Mouse (Mus musculus) stomach, embryonic 14.5 days (tissue): Measurements from ENCODE around the gene Pidd1. TPM values are rescaled to one million over a fixed set of nuclear protein-coding genes. Genes with fewer than 3 reads are reported as not detected.
A peak's percentile ranks its signal among the peaks of the same experiment; 100 is the strongest.

ENCODE experiments used
- ATAC-seq: fragments of 200-750 bp; cut with Nextera tagmentation; 2 replicates; pipeline ENCODE4 v1.8.0; 2017; ENCODE audit warnings: low read depth, moderate TSS enrichment; ENCODE audit not compliant: insufficient number of reproducible peaks, insufficient read depth, low FRiP score
- H3K27ac ChIP-seq: fragments of 300-500 bp; sonication (generic); 2 replicates; pipeline ENCODE4 v1.5.1; 2014; ENCODE audit warnings: mild to moderate bottlenecking, low read length, moderate library complexity, mixed read lengths
- H3K27me3 ChIP-seq: fragments of 300-500 bp; sonication (generic); 2 replicates; pipeline ENCODE4 v1.6.1; 2014; ENCODE audit warnings: low read length, control low read depth, mixed read lengths; ENCODE audit not compliant: control insufficient read depth, insufficient read depth
- H3K36me3 ChIP-seq: fragments of 300-500 bp; sonication (generic); 2 replicates; pipeline ENCODE4 v1.6.1; 2014; ENCODE audit warnings: mild to moderate bottlenecking, control low read depth, low read length, moderate library complexity, mixed read lengths; ENCODE audit not compliant: control insufficient read depth, insufficient read depth
- H3K4me1 ChIP-seq: fragments of 300-500 bp; sonication (generic); 2 replicates; pipeline ENCODE4 v1.6.1; 2014; ENCODE audit warnings: low read length, control low read depth, mixed read lengths; ENCODE audit not compliant: control insufficient read depth, insufficient read depth
- H3K4me2 ChIP-seq: fragments of 300-500 bp; sonication (generic); replicated peaks from 2 replicates; pipeline ENCODE4 v1.6.1; 2014; ENCODE audit warnings: low read depth, low read length, control low read depth
- H3K4me3 ChIP-seq: fragments of 300-500 bp; sonication (generic); 2 replicates; pipeline ENCODE4 v1.5.1; 2014; ENCODE audit warnings: low read depth, low read length, control low read depth
- H3K9ac ChIP-seq: fragments of 300-500 bp; sonication (generic); replicated peaks from 2 replicates; pipeline ENCODE4 v1.6.1; 2014; ENCODE audit warnings: low read depth, mild to moderate bottlenecking, control low read depth, low read length, moderate library complexity, mixed read lengths
- H3K9me3 ChIP-seq: fragments of 300-500 bp; sonication (generic); 2 replicates; pipeline ENCODE4 v1.6.1; 2016; ENCODE audit warnings: low read depth, low read length, control low read depth; ENCODE audit not compliant: control insufficient read depth
- WGBS: fragments of 180-500 bp; shearing (Covaris S2); extraction: QIAGEN DNeasy Blood & Tissue Kit; methylation state at CpG from one replicate; pipeline ENCODE4 v1.1.7; 2014; 5-methylcytosine and 5-hydroxymethylcytosine counted together
- polyA plus RNA-seq: library from polyadenylated mRNA; unstranded; fragments of >200 nt; fragmentation: Nextera tagmentation; extraction: Ambion mirVana; gene quantifications from 2 replicates; pipeline ENCODE4 v1.2.1, GENCODE M21; 2014

Pidd1 gene
- polyA plus RNA-seq, 1 experiment from 2014 or later: 8.5 TPM

DNA sequence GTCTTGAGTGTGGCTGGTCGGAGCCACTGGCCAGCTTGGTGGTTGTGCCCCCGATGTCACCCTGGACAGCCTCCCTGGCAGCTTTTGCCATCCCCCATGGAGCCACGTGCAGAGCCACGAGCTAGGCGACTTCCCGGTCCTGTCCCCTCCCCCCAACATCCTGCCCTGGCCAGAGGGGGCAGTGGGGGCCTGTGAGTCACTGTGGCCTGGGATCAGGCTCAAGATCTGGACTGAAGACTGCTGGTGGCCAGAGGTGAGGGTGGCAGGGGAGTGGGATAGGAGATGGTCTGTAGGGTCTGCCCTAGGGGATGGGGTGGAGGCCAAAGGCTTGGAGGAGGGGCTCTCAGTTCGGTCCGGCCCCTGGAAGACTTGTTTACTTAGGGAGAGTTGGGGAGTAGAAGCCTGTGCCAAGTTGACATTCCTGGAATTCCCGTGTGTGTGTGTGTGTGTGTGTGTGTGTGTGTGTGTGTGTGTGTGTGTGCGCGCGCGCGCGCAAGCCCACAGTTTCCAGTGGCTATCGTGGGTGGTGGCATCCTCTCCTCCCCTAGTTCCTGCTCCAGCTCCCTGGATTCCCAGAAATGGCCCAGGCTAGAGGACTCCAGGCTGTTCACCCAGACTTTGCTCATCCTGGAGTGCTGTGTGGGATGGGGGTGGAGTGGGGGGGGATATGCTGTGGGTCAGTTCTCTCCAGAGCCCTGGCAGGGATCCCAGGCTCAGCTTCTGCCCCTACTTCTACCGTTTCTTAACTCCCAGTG lies 32.6 kb upstream of the Pidd1 start:
- ATAC-seq: peak; percentile 74
- H3K4me2 ChIP-seq: peak overlapping the region; percentile 88
- H3K4me3 ChIP-seq: peak overlapping the region; percentile 75
- H3K4me1 ChIP-seq: peaks cover 27% of the 10 kb centered on the region
- peaks cover 13% of the 10 kb centered on the region for H3K36me3 ChIP-seq
- H3K9ac ChIP-seq: peak overlapping the region; percentile 76; the same call in 1 of the 2 replicates
- H3K9me3 ChIP-seq: no peaks in the 10 kb centered on the region
- no peaks in the 10 kb centered on the region for H3K27me3 ChIP-seq
- under 1% methylated on average over 17 of the region's 17 CpGs for WGBS
- peak overlapping the region; percentile 95 for H3K27ac ChIP-seq

DNA sequence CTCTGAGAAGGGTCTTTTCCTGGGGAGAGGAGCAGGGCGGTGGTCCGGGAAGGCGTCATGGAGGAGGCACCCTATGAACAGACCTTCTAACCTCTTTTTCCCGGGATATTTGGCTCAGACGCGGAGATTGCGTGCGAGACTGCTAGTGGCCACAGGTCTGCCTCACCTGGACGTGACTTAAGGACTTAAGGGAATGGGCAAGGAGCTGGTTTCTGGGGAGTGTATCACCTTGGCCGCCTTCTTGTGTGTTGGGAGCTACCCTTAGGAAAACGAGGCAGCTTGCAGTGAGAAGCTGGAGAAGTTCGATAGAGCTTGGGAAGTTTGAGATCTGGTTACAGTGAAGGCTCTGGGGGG lies 32.0 kb upstream of the Pidd1 start:
- 1% methylated on average over 12 of the region's 12 CpGs for WGBS
- Histone ChIP-seq H3K4me2 (peak overlapping the region; percentile 88), H3K4me3 (peak overlapping the region; percentile 75), H3K36me3 (peaks cover 19% of the 10 kb centered on the region), H3K9ac (peak overlapping the region; percentile 76), H3K27me3 (no peaks in the 10 kb centered on the region), H3K9me3 (no peaks in the 10 kb centered on the region), H3K4me1 (peaks cover 27% of the 10 kb centered on the region), H3K27ac (peak overlapping the region; percentile 95)
- ATAC-seq: no peak

DNA sequence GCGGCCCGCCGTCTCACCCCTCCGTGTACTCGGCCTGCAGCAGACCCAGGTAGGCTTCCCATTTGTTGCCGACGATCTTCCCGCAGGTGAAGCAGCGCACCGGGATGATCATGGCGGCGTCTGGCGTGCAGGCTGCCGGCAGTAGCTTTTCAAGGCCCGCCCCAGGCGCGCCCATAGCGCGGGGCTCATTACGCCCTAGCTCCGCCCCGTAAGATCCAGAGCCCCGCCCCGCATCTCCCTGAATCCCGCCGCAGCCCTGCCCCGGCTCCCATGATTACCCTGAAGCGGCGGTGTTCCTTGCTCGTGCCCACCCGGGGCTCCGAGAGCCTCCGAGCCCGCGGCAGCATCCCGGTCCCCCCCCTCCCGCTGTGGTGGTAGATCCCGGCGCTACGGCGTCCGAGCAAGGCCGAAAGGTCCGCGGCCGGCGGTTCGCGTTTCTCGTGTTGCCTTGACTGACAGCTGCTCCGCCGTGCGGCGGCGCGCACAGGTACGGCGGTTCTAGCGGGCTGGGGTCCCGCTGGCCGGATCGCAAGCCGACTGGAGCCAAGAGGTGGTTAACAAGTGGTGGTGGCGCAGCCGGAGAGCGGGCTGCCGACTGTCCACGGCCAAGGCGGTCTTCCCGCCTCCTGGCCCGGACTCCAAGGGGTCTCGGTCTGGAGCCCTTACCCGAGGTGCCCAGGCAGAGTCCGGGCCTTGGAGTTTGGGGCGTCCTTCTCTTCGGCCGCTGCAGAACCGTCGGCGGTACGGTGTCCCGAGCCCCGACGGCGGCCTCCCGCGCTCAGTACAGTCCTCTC lies 31.4 kb upstream of the Pidd1 start, which contains the start of the genes Polr2l and Tspan4:
TSS of gene Polr2l (minus strand) at position 122 of the 794 bp plus-strand sequence.
TSS of gene Tspan4 (plus strand) at position 230 of the 794 bp plus-strand sequence.
- Histone ChIP-seq H3K9ac (peak within 1 kb of the TSS; percentile 76), H3K27ac (peak within 1 kb of the TSS; percentile 95), H3K9me3 (no peaks in the 10 kb centered on the region), H3K4me3 (peak within 1 kb of the TSS; percentile 75), H3K27me3 (no peaks in the 10 kb centered on the region), H3K4me1 (peaks cover 27% of the 10 kb centered on the region), H3K4me2 (peak within 1 kb of the TSS; percentile 88), H3K36me3 (peaks cover 25% of the 10 kb centered on the region)
- under 1% methylated on average over 80 of the region's 87 CpGs for WGBS
- peak; percentile 69 for ATAC-seq

DNA sequence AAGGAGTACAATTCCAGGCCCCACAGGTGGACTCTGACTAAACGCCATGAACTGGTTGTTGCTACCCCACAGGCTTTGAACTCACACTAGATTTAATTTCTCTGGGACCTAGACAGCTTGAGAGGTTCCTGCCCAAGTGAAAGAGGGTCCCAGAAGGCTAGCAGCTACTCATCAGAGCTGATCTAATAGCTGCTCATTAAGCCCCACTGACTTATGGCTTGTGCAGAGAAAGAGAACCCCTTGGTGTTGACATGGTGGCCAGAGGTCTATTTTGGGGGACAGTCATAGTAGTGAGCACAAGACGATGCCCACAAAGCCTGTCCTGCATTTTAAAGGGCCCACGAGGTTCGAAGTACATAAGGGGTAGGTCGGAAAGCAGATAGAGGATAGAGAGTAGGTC lies 30.3 kb upstream of the Pidd1 start:
- 12% methylated on average over 5 of the region's 5 CpGs for WGBS
- Histone ChIP-seq H3K9me3 (no peaks in the 10 kb centered on the region), H3K4me1 (peaks cover 31% of the 10 kb centered on the region), H3K27me3 (no peaks in the 10 kb centered on the region), H3K36me3 (peaks cover 31% of the 10 kb centered on the region), H3K27ac (no peak overlapping the region; the same call in 1 of the 2 replicates), H3K9ac (peak overlapping the region; percentile 76), H3K4me3 (peak overlapping the region; percentile 75), H3K4me2 (peak overlapping the region; percentile 88)
- ATAC-seq: no peak

DNA sequence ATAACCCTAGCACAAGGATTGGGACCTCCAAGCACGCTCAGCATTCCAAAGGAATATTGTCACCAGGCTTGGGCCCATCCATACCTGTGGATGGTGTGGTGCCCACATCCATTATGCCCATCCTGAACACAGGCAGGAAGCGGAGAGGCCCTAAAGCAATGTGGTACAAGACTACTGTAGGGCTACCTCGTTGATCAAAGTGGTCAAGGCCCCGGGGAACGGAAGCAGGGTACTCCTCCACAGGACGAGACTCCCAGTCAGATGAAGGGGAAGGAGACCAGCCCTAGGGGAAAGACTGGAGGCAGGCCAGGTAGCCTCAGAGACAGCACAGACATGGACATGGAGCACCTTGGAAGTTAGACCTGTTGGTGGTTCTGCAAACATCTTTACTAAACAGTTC lies 28.9 kb upstream of the Pidd1 start:
- no peaks in the 10 kb centered on the region for H3K9me3 ChIP-seq
- no peaks in the 10 kb centered on the region for H3K27me3 ChIP-seq
- no peak overlapping the region for H3K4me3 ChIP-seq
- no peak overlapping the region for H3K4me2 ChIP-seq
- H3K4me1 ChIP-seq: peaks cover 36% of the 10 kb centered on the region
- no peak overlapping the region for H3K9ac ChIP-seq
- 80% methylated on average over 6 of the region's 6 CpGs for WGBS
- no peak for ATAC-seq
- H3K36me3 ChIP-seq: peaks cover 31% of the 10 kb centered on the region
- H3K27ac ChIP-seq: no peak overlapping the region

DNA sequence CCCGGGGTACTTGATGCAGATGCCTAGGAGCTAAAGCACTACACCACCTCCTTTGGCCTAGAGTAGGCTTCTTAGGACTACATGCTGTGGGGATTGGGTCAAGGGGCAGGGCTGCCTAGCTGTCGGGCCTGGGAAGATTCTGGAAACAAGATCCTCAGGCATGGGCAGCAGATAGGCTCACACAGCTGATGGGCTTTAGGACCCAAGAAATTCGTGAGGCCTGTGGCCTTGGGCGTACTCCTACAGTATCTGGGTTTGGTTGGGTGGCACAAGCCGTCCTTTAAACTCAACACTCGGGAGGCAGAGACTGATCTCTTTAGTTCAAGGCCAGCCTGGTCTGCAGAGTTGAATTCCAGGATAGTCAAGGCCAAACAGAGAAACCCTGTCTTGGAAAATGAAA lies 28.4 kb upstream of the Pidd1 start:
- H3K4me2 ChIP-seq: no peak overlapping the region
- H3K36me3 ChIP-seq: peaks cover 31% of the 10 kb centered on the region
- no peak overlapping the region for H3K27ac ChIP-seq
- 71% methylated on average over 6 of the region's 6 CpGs for WGBS
- peaks cover 31% of the 10 kb centered on the region for H3K4me1 ChIP-seq
- no peaks in the 10 kb centered on the region for H3K27me3 ChIP-seq
- no peak overlapping the region for H3K4me3 ChIP-seq
- no peak overlapping the region for H3K9ac ChIP-seq
- H3K9me3 ChIP-seq: no peaks in the 10 kb centered on the region
- ATAC-seq: no peak

DNA sequence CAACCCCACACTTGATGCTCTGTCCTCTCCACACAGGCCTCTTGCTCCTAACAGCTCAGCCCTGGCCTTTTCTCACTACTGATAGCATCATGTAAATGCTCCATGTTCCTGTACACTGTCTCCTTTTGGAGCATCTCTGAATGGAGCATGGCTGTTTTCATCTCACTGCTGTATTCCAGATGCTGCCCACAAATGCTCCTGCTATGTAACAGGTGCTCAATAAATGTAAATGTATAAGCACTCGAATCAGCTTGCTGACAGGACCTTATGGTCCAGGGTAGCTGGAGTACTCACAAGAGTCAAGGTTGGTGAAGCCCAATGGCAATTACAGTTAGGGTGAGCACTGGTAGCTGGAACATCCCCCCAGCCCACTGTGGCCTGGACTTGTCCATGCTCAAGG lies 27.4 kb upstream of the Pidd1 start:
- Histone ChIP-seq H3K4me2 (no peak overlapping the region), H3K36me3 (peaks cover 31% of the 10 kb centered on the region), H3K4me1 (peaks cover 29% of the 10 kb centered on the region), H3K4me3 (no peak overlapping the region), H3K9me3 (no peaks in the 10 kb centered on the region), H3K9ac (no peak overlapping the region), H3K27ac (no peak overlapping the region), H3K27me3 (no peaks in the 10 kb centered on the region)
- no peak for ATAC-seq
- WGBS: 79% methylated on average over 1 of the region's 1 CpGs

DNA sequence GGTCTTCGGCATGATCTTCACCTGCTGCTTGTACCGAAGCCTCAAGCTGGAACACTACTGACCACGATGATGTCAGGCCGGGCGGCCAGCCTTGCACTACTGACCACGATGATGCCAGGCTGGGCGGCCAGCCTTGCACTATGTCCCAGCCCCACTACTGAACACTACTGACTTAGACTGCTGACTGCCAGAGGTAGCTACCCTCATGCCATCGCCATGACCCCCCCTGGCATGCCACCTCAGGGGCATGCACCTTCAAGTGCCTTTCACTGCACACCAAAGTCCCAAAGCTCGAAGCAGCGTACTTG lies 26.8 kb upstream of the Pidd1 start:
- ATAC-seq: no peak
- Histone ChIP-seq H3K4me2 (no peak overlapping the region), H3K9me3 (no peaks in the 10 kb centered on the region), H3K27ac (no peak overlapping the region), H3K27me3 (no peaks in the 10 kb centered on the region), H3K9ac (no peak overlapping the region), H3K36me3 (peaks cover 31% of the 10 kb centered on the region), H3K4me3 (no peak overlapping the region), H3K4me1 (peaks cover 28% of the 10 kb centered on the region)
- WGBS: 93% methylated on average over 10 of the region's 10 CpGs
